Mouse (Mus musculus) olfactory bulb, adult 2 months (tissue): ENCODE data around the gene Hist1h4k.

Experiments used
- CTCF ChIP-seq: fragments of 200-500 bp; IDR thresholded peaks from 2 replicates; pipeline ENCODE4 v1.5.1; 2012; ENCODE audit warnings: low read depth, mild to moderate bottlenecking, low read length, moderate library complexity; ENCODE audit not compliant: insufficient read depth
- POLR2A ChIP-seq: fragments of 200-500 bp; IDR thresholded peaks from 2 replicates; pipeline ENCODE4 v1.6.1; 2012; ENCODE audit warnings: mild to moderate bottlenecking, low read depth, low read length, moderate library complexity; ENCODE audit not compliant: insufficient read depth

- TF ChIP-seq CTCF (no peak), POLR2A (no peak)
These were observed 27.1 kb downstream of the Hist1h4k start for GRCm38 (mm10) chr13:21722993-21723836.
